Mouse (Mus musculus) forebrain, embryonic 10.5 days (tissue): ENCODE data around the gene Ctdsp1. TPM values are rescaled to one million over a fixed set of nuclear protein-coding genes. Genes with fewer than 3 reads are reported as not detected.
A peak's percentile ranks its signal among the peaks of the same experiment; 100 is the strongest.

Experiments used
- DNase-seq: peaks from one replicate; pipeline ENCODE4 v3.0.0-alpha.2; 2017; ENCODE audit warnings: low spot score; ENCODE audit errors: extremely low spot score
- H3K27ac ChIP-seq: fragments of 300-500 bp; sonication (generic); 2 replicates; pipeline ENCODE4 v1.5.1; 2016; ENCODE audit warnings: mild to moderate bottlenecking
- H3K27me3 ChIP-seq: fragments of 300-500 bp; sonication (generic); 2 replicates; pipeline ENCODE4 v1.6.1; 2016; ENCODE audit warnings: mild to moderate bottlenecking; ENCODE audit not compliant: poor library complexity, severe bottlenecking
- H3K36me3 ChIP-seq: fragments of 300-500 bp; sonication (generic); replicated peaks from 2 replicates; pipeline ENCODE4 v1.6.1; 2016; ENCODE audit warnings: mild to moderate bottlenecking, moderate library complexity
- H3K4me1 ChIP-seq: fragments of 300-500 bp; sonication (generic); 2 replicates; pipeline ENCODE4 v1.6.1; 2016
- H3K4me3 ChIP-seq: fragments of 300-500 bp; sonication (generic); 2 replicates; pipeline ENCODE4 v1.5.1; 2016; ENCODE audit warnings: mild to moderate bottlenecking, moderate library complexity
- H3K9me3 ChIP-seq: fragments of 300-500 bp; sonication (generic); 2 replicates; pipeline ENCODE4 v1.6.1; 2016; ENCODE audit warnings: mild to moderate bottlenecking, moderate library complexity
- WGBS: fragments of 180-500 bp; shearing (Covaris S2); methylation state at CpG from one replicate; pipeline ENCODE4 v1.1.7; 2016; 5-methylcytosine and 5-hydroxymethylcytosine counted together
- polyA plus RNA-seq: library from polyadenylated mRNA; unstranded; fragments of >200 nt; fragmentation: Nextera tagmentation; extraction: Ambion mirVana; gene quantifications from 2 replicates; pipeline ENCODE4 v1.2.1, GENCODE M21; 2016

Gene Ctdsp1
- polyA plus RNA-seq, 1 experiment from 2014 or later, result 38.0 TPM

DNA sequence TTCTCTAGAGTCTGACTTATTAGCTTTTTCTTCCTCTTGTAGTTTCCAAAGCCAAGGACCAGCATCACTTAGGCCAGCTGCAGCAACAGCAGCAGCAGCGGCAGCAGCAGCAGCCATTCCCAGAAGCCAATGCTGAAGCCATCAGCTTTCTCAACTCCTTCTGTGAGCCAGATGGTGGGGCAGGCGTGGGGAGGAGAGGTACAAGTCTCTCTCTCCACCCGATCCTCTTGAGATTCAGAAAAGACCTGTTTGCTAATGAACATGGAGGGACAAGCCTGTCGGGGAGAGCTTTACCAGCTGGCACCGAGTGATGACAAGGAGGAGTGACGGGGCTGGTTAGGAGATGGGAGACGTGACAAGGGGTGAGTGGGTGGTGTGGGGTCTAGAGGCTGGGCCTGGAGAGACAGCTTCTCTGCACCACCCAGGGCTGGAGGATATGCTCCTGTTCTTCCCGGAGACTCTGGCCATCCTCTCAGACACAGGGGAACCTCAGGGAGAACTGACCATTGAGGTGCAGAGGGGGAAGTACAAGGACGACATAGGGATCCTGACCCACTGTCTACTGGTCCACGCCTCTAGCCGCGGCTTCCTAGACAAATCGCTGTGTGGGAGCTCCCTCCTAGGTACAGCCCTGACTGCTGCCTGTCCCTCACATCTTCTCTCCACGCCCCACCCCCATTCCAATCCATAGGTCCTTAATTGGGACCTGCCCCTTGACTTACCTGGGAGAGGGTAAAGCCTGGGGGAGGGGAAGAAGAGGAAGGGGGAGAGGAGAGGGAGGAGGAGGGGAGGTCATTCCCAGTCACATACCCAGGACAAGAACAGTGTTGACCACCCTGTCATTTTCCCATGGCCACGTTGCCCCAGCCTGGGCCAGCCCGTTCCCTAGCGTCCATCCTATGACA lies 28.7 kb upstream of the Ctdsp1 start:
- 74% methylated on average over 17 of the region's 17 CpGs for WGBS
- Histone ChIP-seq H3K9me3 (no peaks in the 10 kb centered on the region), H3K4me1 (peaks cover 11% of the 10 kb centered on the region), H3K4me3 (no peak overlapping the region), H3K27ac (no peak overlapping the region; the same call in 1 of the 2 replicates), H3K27me3 (peaks cover 10% of the 10 kb centered on the region; the same call in 1 of the 2 replicates), H3K36me3 (no peaks in the 10 kb centered on the region)
- no peak for DNase-seq

GRCm38 (mm10) chr1:74363437-74363836 lies 27.9 kb upstream of the Ctdsp1 start:
- H3K4me3 ChIP-seq, result no peak overlapping the region
- DNase-seq, result no peak
- peaks cover 17% of the 10 kb centered on the region for H3K27me3 ChIP-seq
- 76% methylated on average over 5 of the region's 5 CpGs for WGBS
- H3K4me1 ChIP-seq, result peaks cover 20% of the 10 kb centered on the region
- H3K27ac ChIP-seq, result no peak overlapping the region
- no peaks in the 10 kb centered on the region for H3K9me3 ChIP-seq
- H3K36me3 ChIP-seq, result no peaks in the 10 kb centered on the region

GRCm38 (mm10) chr1:74364270-74364669 lies 27.0 kb upstream of the Ctdsp1 start:
- Histone ChIP-seq H3K27me3 (peaks cover 25% of the 10 kb centered on the region), H3K27ac (no peak overlapping the region), H3K9me3 (no peaks in the 10 kb centered on the region), H3K4me3 (no peak overlapping the region), H3K36me3 (no peaks in the 10 kb centered on the region), H3K4me1 (peaks cover 21% of the 10 kb centered on the region)
- WGBS, result 86% methylated on average over 8 of the region's 8 CpGs
- DNase-seq, result no peak

DNA sequence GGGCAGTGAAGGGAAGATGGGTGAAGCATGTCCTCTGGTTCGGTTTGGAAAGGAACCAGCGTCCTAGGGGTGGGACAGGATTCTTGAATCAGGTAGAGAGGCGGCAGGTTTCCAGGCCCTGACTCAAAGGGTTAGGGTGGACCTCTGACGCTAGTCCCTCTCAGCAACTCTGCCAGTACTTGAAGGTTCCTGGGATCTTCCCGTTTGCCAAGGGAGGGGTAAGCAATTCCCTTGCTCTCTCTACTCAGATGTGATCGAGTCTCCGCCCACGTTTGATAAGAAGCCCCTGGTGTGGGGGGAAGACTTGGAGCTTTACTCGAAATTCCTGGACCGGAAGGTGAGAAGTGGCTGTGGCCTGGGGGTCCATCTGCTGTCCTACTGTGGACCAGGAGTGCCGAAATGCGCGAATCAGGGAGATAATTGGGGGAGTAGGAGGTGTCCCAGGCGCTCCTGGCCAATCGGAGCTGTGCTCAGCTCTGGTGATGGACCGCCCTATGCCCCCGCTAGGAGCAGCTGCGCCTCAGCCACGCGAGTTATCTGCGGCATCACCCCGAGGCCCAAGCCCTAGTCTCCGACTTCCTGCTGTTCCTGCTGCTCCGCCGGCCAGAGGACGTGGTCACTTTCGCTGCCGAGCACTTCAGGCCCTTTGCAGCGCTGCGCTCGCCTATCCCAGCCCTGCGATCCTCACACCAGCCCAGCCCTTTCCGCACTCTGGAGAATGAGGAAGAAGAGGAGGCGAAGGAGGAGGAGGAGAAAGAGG lies 23.2 kb upstream of the Ctdsp1 start:
- WGBS, result 21% methylated on average over 34 of the region's 34 CpGs
- Histone ChIP-seq H3K4me3 (peak overlapping the region; percentile 45), H3K4me1 (peaks cover 13% of the 10 kb centered on the region), H3K27ac (peak overlapping the region; percentile 68), H3K27me3 (peaks cover 26% of the 10 kb centered on the region), H3K36me3 (no peaks in the 10 kb centered on the region), H3K9me3 (no peaks in the 10 kb centered on the region)
- DNase-seq, result peak; percentile 30

- DNase-seq, result no peak
- peaks cover 26% of the 10 kb centered on the region for H3K27me3 ChIP-seq
- H3K27ac ChIP-seq, result no peak overlapping the region
- H3K4me3 ChIP-seq, result no peak overlapping the region
- no peaks in the 10 kb centered on the region for H3K9me3 ChIP-seq
- H3K4me1 ChIP-seq, result peaks cover 14% of the 10 kb centered on the region
- no peaks in the 10 kb centered on the region for H3K36me3 ChIP-seq
- 49% methylated on average over 4 of the region's 4 CpGs for WGBS
These were observed 21.3 kb upstream of the Ctdsp1 start for GRCm38 (mm10) chr1:74370040-74370439.

- H3K9me3 ChIP-seq, result no peaks in the 10 kb centered on the region
- no peak overlapping the region for H3K27ac ChIP-seq
- DNase-seq, result no peak
- peaks cover 21% of the 10 kb centered on the region for H3K4me1 ChIP-seq
- H3K36me3 ChIP-seq, result no peaks in the 10 kb centered on the region
- H3K4me3 ChIP-seq, result no peak overlapping the region
- 85% methylated on average over 4 of the region's 4 CpGs for WGBS
- H3K27me3 ChIP-seq, result peaks cover 9% of the 10 kb centered on the region; the same call in 1 of the 2 replicates
These were observed 17.9 kb upstream of the Ctdsp1 start for GRCm38 (mm10) chr1:74373372-74373771.

DNA sequence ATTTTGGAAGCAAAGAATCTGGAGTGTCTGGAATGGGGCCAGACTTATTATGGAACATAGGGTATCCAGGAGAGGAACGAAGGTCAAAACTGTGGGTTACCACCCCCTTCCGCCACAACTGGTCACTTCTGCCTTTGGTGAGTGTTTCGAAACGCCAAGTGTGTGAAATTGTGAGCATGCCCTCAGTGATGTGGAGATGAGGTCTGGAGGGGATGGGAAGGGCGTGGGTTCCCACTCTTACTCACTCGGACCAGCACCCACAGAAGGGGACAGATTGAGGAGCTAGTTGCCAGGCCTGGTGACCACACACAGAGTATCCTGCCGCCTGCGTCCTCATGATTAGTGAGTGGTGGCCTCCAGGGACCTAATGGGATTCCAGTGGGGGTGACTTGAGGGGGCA lies 16.3 kb upstream of the Ctdsp1 start, which contains the start of gene Slc11a1:
Gene Slc11a1, plus strand, starts transcription at position 216 of the 400 bp plus-strand sequence.
- no peak within 1 kb of the TSS for H3K4me3 ChIP-seq
- H3K9me3 ChIP-seq, result no peaks in the 10 kb centered on the region
- no peak for DNase-seq
- H3K27me3 ChIP-seq, result no peaks in the 10 kb centered on the region
- H3K36me3 ChIP-seq, result no peaks in the 10 kb centered on the region
- H3K27ac ChIP-seq, result peak within 1 kb of the TSS; percentile 37; the same call in 1 of the 2 replicates
- peaks cover 19% of the 10 kb centered on the region for H3K4me1 ChIP-seq
- 76% methylated on average over 8 of the region's 8 CpGs for WGBS

DNA sequence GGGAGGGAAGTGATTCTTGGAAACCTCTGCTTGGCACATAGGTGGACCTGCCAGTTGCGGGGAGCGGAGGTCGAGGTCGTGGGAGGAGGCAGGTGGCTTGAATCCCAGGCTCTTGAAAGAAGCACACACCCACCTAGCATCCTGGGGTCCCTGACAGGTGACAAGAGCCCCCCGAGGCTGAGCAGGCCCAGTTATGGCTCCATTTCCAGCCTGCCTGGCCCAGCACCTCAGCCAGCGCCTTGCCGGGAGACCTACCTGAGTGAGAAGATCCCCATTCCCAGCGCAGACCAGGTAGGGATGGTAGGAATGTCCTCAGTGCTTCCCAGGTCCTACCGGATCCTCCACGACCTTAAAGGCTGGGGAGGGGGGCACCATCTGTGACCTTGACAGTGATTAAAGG lies 15.7 kb upstream of the Ctdsp1 start:
- Histone ChIP-seq H3K4me3 (no peak overlapping the region), H3K27ac (peak overlapping the region; percentile 37; the same call in 1 of the 2 replicates), H3K27me3 (no peaks in the 10 kb centered on the region), H3K36me3 (no peaks in the 10 kb centered on the region), H3K9me3 (no peaks in the 10 kb centered on the region), H3K4me1 (peaks cover 19% of the 10 kb centered on the region)
- no peak for DNase-seq
- 80% methylated on average over 10 of the region's 10 CpGs for WGBS

- Histone ChIP-seq H3K36me3 (no peaks in the 10 kb centered on the region), H3K9me3 (no peaks in the 10 kb centered on the region), H3K27me3 (no peaks in the 10 kb centered on the region), H3K4me1 (peaks cover 19% of the 10 kb centered on the region), H3K27ac (0 out of 2 replicates have a peak overlapping the region, but pooled peaks have one; percentile 37), H3K4me3 (no peak overlapping the region)
- no peak for DNase-seq
- 92% methylated on average over 4 of the region's 4 CpGs for WGBS
These were observed 14.9 kb upstream of the Ctdsp1 start for GRCm38 (mm10) chr1:74376396-74376795.

DNA sequence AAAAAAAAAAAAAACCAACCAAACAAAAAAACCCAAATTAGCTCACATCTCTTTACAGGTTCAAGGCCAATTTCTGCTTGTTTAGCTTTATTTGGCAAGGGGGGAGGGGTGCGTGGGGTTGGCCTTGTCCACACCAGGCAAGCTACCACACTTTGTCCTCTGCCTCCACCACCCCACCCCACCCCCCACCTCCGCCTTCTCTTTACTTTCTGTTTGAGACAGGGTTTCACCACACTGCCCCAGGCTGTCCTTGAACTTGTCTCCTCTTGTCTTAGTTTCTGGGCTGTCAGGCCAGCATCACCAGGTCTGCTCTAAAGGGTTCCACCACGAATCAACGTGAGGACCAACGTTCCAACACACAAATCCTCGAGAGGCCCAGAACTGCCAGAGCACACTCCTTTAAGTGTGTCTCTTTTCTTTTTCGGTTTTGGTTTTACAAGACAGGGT lies 12.2 kb upstream of the Ctdsp1 start:
- DNase-seq, result no peak
- H3K27me3 ChIP-seq, result no peaks in the 10 kb centered on the region
- peaks cover 19% of the 10 kb centered on the region for H3K4me1 ChIP-seq
- no peak overlapping the region for H3K4me3 ChIP-seq
- H3K9me3 ChIP-seq, result no peaks in the 10 kb centered on the region
- no peak overlapping the region for H3K27ac ChIP-seq
- no peaks in the 10 kb centered on the region for H3K36me3 ChIP-seq
- WGBS, result 91% methylated on average over 7 of the region's 7 CpGs

- Histone ChIP-seq H3K27me3 (no peaks in the 10 kb centered on the region), H3K36me3 (no peaks in the 10 kb centered on the region), H3K4me3 (no peak overlapping the region), H3K27ac (no peak overlapping the region), H3K9me3 (no peaks in the 10 kb centered on the region), H3K4me1 (peaks cover 12% of the 10 kb centered on the region)
- 88% methylated on average over 5 of the region's 5 CpGs for WGBS
- no peak for DNase-seq
These were observed 10.8 kb upstream of the Ctdsp1 start for GRCm38 (mm10) chr1:74380484-74380883.

DNA sequence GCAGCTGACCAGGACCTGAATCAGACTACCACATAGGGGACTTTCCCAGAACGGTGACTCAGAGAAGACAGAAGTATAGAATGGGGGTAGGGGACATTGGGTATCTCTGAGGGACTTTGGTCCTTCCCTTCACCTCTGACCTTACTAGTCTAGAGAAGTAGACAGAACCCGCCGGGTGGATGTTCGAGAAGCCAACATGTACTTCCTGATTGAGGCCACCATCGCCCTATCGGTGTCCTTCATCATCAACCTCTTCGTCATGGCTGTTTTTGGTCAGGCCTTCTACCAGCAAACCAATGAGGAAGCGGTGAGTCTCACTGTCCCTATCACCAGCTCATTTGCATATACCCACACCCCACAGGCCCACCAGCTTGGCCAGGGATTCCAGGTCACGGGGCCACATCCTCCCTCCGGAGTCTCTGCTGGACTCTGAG lies 9.7 kb upstream of the Ctdsp1 start:
- Histone ChIP-seq H3K27me3 (no peaks in the 10 kb centered on the region), H3K36me3 (no peaks in the 10 kb centered on the region), H3K9me3 (no peaks in the 10 kb centered on the region), H3K4me1 (peaks cover 11% of the 10 kb centered on the region), H3K27ac (no peak overlapping the region), H3K4me3 (no peak overlapping the region)
- WGBS, result 92% methylated on average over 10 of the region's 10 CpGs
- no peak for DNase-seq
